Mouse (Mus musculus) midbrain, embryonic 12.5 days (tissue): Measurements from ENCODE around the gene Aggf1. TPM values are rescaled to one million over a fixed set of nuclear protein-coding genes. Genes with fewer than 3 reads are reported as not detected.

ENCODE experiments used
- ATAC-seq: fragments of 200-750 bp; cut with Nextera tagmentation; 2 replicates; pipeline ENCODE4 v1.8.0; 2017; ENCODE audit warnings: low read depth, moderate TSS enrichment, moderate library complexity; ENCODE audit not compliant: low FRiP score
- H3K27ac ChIP-seq: fragments of 300-500 bp; sonication (generic); replicated peaks from 2 replicates; pipeline ENCODE4 v1.5.1; 2016; ENCODE audit warnings: mild to moderate bottlenecking
- H3K27me3 ChIP-seq: fragments of 300-500 bp; sonication (generic); 2 replicates; pipeline ENCODE4 v1.6.1; 2016; ENCODE audit warnings: mild to moderate bottlenecking
- H3K36me3 ChIP-seq: fragments of 300-500 bp; sonication (generic); 2 replicates; pipeline ENCODE4 v1.6.1; 2016
- H3K4me1 ChIP-seq: fragments of 300-500 bp; sonication (generic); 2 replicates; pipeline ENCODE4 v1.6.1; 2016
- H3K4me2 ChIP-seq: fragments of 300-500 bp; sonication (generic); replicated peaks from 2 replicates; pipeline ENCODE4 v1.6.1; 2016; ENCODE audit warnings: mild to moderate bottlenecking, moderate library complexity
- H3K4me3 ChIP-seq: fragments of 300-500 bp; sonication (generic); 2 replicates; pipeline ENCODE4 v1.5.1; 2016; ENCODE audit warnings: mild to moderate bottlenecking
- H3K9ac ChIP-seq: fragments of 300-500 bp; sonication (generic); replicated peaks from 2 replicates; pipeline ENCODE4 v1.6.1; 2016; ENCODE audit warnings: mild to moderate bottlenecking, moderate library complexity
- H3K9me3 ChIP-seq: fragments of 300-500 bp; sonication (generic); 2 replicates; pipeline ENCODE4 v1.6.1; 2016; ENCODE audit warnings: mild to moderate bottlenecking
- WGBS: fragments of 180-500 bp; shearing (Covaris S2); methylation state at CpG from one replicate; pipeline ENCODE4 v1.1.7; 2016; 5-methylcytosine and 5-hydroxymethylcytosine counted together
- polyA plus RNA-seq: library from polyadenylated mRNA; unstranded; fragments of >200 nt; fragmentation: Nextera tagmentation; extraction: Ambion mirVana; gene quantifications from 2 replicates; pipeline ENCODE4 v1.2.1, GENCODE M21; 2016

Aggf1 gene
- polyA plus RNA-seq, 1 experiment from 2014 or later: 54.9 TPM

GRCm38 (mm10) chr13:95327345-95327741, 47.8 kb downstream of the Aggf1 start:
- H3K27ac ChIP-seq: peak overlapping the region; percentile 74
- ATAC-seq: peak; percentile 44; the same call in 1 of the 2 replicates
- 3% methylated on average over 5 of the region's 5 CpGs for WGBS
- H3K9ac ChIP-seq: peak overlapping the region; percentile 52
- H3K27me3 ChIP-seq: no peaks in the 10 kb centered on the region
- peak overlapping the region; percentile 68 for H3K4me2 ChIP-seq
- no peaks in the 10 kb centered on the region for H3K9me3 ChIP-seq
- H3K4me3 ChIP-seq: peak overlapping the region; percentile 82
- H3K36me3 ChIP-seq: no peaks in the 10 kb centered on the region
- H3K4me1 ChIP-seq: peaks cover 34% of the 10 kb centered on the region

GRCm38 (mm10) chr13:95326611-95327344, 48.4 kb downstream of the Aggf1 start:
- H3K4me1 ChIP-seq: peaks cover 34% of the 10 kb centered on the region
- peak overlapping the region; percentile 52 for H3K9ac ChIP-seq
- H3K36me3 ChIP-seq: no peaks in the 10 kb centered on the region
- 9% methylated on average over 21 of the region's 21 CpGs for WGBS
- H3K4me3 ChIP-seq: peak overlapping the region; percentile 82
- peak overlapping the region; percentile 68 for H3K4me2 ChIP-seq
- H3K27ac ChIP-seq: peak overlapping the region; percentile 74
- peak; percentile 48; the same call in 1 of the 2 replicates for ATAC-seq
- no peaks in the 10 kb centered on the region for H3K9me3 ChIP-seq
- no peaks in the 10 kb centered on the region for H3K27me3 ChIP-seq

GRCm38 (mm10) chr13:95325907-95326550, 49.1 kb downstream of the Aggf1 start:
- Histone ChIP-seq H3K4me3 (peak overlapping the region; percentile 82), H3K27ac (peak overlapping the region; percentile 91), H3K36me3 (no peaks in the 10 kb centered on the region), H3K4me1 (peaks cover 34% of the 10 kb centered on the region), H3K27me3 (no peaks in the 10 kb centered on the region), H3K9ac (peak overlapping the region; percentile 95), H3K4me2 (peak overlapping the region; percentile 68), H3K9me3 (no peaks in the 10 kb centered on the region)
- 16% methylated on average over 5 of the region's 5 CpGs for WGBS
- no peak for ATAC-seq

GRCm38 (mm10) chr13:95325080-95325906, 49.9 kb downstream of the Aggf1 start:
- H3K36me3 ChIP-seq: no peaks in the 10 kb centered on the region
- WGBS: under 1% methylated on average over 63 of the region's 63 CpGs
- H3K4me1 ChIP-seq: peaks cover 34% of the 10 kb centered on the region
- ATAC-seq: peak; percentile 67
- peak overlapping the region; percentile 68 for H3K4me2 ChIP-seq
- H3K9me3 ChIP-seq: no peaks in the 10 kb centered on the region
- peak overlapping the region; percentile 91 for H3K27ac ChIP-seq
- H3K27me3 ChIP-seq: no peaks in the 10 kb centered on the region
- peak overlapping the region; percentile 82 for H3K4me3 ChIP-seq
- peak overlapping the region; percentile 95 for H3K9ac ChIP-seq

GRCm38 (mm10) chr13:95324626-95325079, 50.5 kb downstream of the Aggf1 start:
- Histone ChIP-seq H3K4me3 (peak overlapping the region; percentile 82), H3K27ac (peak overlapping the region; percentile 91), H3K27me3 (no peaks in the 10 kb centered on the region), H3K9ac (peak overlapping the region; percentile 95), H3K4me1 (peaks cover 34% of the 10 kb centered on the region), H3K36me3 (no peaks in the 10 kb centered on the region), H3K4me2 (peak overlapping the region; percentile 68), H3K9me3 (no peaks in the 10 kb centered on the region)
- peak; percentile 11; the same call in 1 of the 2 replicates for ATAC-seq
- under 1% methylated on average over 22 of the region's 22 CpGs for WGBS

GRCm38 (mm10) chr13:95323950-95324625, 51.1 kb downstream of the Aggf1 start:
- peak; percentile 34; the same call in 1 of the 2 replicates for ATAC-seq
- Histone ChIP-seq H3K9ac (peak overlapping the region; percentile 95), H3K36me3 (no peaks in the 10 kb centered on the region), H3K4me2 (peak overlapping the region; percentile 68), H3K4me3 (peak overlapping the region; percentile 82), H3K27ac (peak overlapping the region; percentile 91; the same call in 1 of the 2 replicates), H3K9me3 (no peaks in the 10 kb centered on the region), H3K27me3 (no peaks in the 10 kb centered on the region), H3K4me1 (peaks cover 34% of the 10 kb centered on the region)
- WGBS: 25% methylated on average over 15 of the region's 15 CpGs

- Histone ChIP-seq H3K27ac (0 out of 2 replicates have a peak within 1 kb of the TSS, but pooled peaks have one; percentile 91), H3K9me3 (no peaks in the 10 kb centered on the region), H3K4me3 (peak within 1 kb of the TSS; percentile 82), H3K4me2 (peak within 1 kb of the TSS; percentile 68), H3K36me3 (no peaks in the 10 kb centered on the region), H3K9ac (peak within 1 kb of the TSS; percentile 95), H3K27me3 (no peaks in the 10 kb centered on the region), H3K4me1 (peaks cover 28% of the 10 kb centered on the region)
- WGBS: 91% methylated on average over 6 of the region's 6 CpGs
- no peak for ATAC-seq
Measured at GRCm38 (mm10) chr13:95323400-95323799, 51.8 kb downstream of the Aggf1 start, which contains the start of gene Zbed3. Gene Zbed3, plus strand, starts transcription at chr13:95323612.

GRCm38 (mm10) chr13:95320451-95320850, 54.7 kb downstream of the Aggf1 start:
- Histone ChIP-seq H3K36me3 (no peaks in the 10 kb centered on the region), H3K4me1 (0 out of 2 replicates have a peak, but pooled peaks cover 5% of the 10 kb centered on the region), H3K4me3 (no peak overlapping the region), H3K4me2 (no peak overlapping the region), H3K27me3 (no peaks in the 10 kb centered on the region), H3K27ac (no peak overlapping the region), H3K9ac (no peak overlapping the region), H3K9me3 (no peaks in the 10 kb centered on the region)
- ATAC-seq: no peak
- WGBS: 64% methylated on average over 4 of the region's 4 CpGs

GRCm38 (mm10) chr13:95319153-95319552, 56.0 kb downstream of the Aggf1 start:
- 0 out of 2 replicates have a peak, but pooled peaks cover under 1% of the 10 kb centered on the region for H3K4me1 ChIP-seq
- no peaks in the 10 kb centered on the region for H3K27me3 ChIP-seq
- 84% methylated on average over 6 of the region's 6 CpGs for WGBS
- H3K9me3 ChIP-seq: no peaks in the 10 kb centered on the region
- no peak overlapping the region for H3K27ac ChIP-seq
- no peak for ATAC-seq
- H3K4me3 ChIP-seq: no peak overlapping the region
- no peak overlapping the region for H3K4me2 ChIP-seq
- H3K36me3 ChIP-seq: no peaks in the 10 kb centered on the region
- no peak overlapping the region for H3K9ac ChIP-seq

- WGBS: 70% methylated on average over 6 of the region's 6 CpGs
- no peaks in the 10 kb centered on the region for H3K9me3 ChIP-seq
- no peak overlapping the region for H3K27ac ChIP-seq
- no peak overlapping the region for H3K4me3 ChIP-seq
- no peak overlapping the region for H3K4me2 ChIP-seq
- peaks cover 5% of the 10 kb centered on the region; the same call in 1 of the 2 replicates for H3K4me1 ChIP-seq
- no peak for ATAC-seq
- no peaks in the 10 kb centered on the region for H3K27me3 ChIP-seq
- H3K36me3 ChIP-seq: no peaks in the 10 kb centered on the region
- H3K9ac ChIP-seq: no peak overlapping the region
Measured at GRCm38 (mm10) chr13:95312016-95312415, 63.1 kb downstream of the Aggf1 start.

- Histone ChIP-seq H3K9me3 (no peaks in the 10 kb centered on the region), H3K27me3 (no peaks in the 10 kb centered on the region), H3K9ac (no peak overlapping the region), H3K4me1 (peaks cover 4% of the 10 kb centered on the region; the same call in 1 of the 2 replicates), H3K36me3 (no peaks in the 10 kb centered on the region), H3K4me3 (no peak overlapping the region), H3K4me2 (no peak overlapping the region), H3K27ac (no peak overlapping the region)
- 82% methylated on average over 8 of the region's 8 CpGs for WGBS
- no peak for ATAC-seq
Measured at GRCm38 (mm10) chr13:95307100-95307655, 68.0 kb downstream of the Aggf1 start.
